Mouse (Mus musculus): ENCODE measurements at regions not wholly inside any gene's neighbourhood (a gene's known extent, or its start where the extent isn't known, plus 50 kb on each side); places are given as distances from the start of the nearest gene placed in this dataset.

DNA sequence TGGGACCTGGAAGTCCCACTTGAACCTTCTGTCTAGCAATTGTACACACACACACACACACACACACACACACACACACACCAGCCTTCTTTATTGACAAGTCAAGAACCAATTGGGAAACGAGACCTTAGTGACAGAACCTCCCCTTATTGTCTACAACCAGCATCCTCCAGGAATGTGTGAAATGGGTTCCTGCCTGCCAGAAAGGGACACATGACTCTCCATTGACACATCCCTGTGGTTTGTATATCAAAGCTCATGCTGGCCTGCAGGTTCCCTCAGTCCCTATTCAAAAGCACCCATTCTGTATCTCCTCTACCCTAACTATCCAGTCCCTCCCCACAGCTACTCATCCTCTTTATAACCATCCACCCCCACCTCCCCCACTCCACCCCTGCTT is 202.4 kb downstream of the Xxylt1 start:
- no peak for DNase-seq

DNA sequence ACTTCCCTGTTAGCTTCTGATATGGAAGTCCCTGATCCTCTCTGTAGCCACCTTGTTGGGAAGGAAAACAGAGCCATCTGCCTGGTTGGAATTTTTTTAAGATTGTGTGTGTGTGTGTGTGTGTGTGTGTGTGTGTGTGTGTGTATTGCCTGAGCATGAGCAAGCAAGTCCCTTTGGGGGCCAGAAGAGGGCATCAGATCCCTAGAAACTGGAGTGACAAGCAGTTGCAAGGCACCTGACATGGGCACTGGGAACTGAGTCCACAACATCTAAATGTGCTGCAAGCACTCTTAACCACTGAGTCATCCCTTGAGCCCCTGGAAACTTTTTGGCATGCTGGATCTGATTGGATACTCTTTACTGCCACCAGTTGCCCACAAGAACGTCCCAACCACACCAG is 201.4 kb downstream of the Xxylt1 start:
- DNase-seq = no peak

GRCm38 (mm10) chr16:30880682-30881081 is 200.6 kb downstream of the Xxylt1 start:
- DNase-seq = no peak

DNA sequence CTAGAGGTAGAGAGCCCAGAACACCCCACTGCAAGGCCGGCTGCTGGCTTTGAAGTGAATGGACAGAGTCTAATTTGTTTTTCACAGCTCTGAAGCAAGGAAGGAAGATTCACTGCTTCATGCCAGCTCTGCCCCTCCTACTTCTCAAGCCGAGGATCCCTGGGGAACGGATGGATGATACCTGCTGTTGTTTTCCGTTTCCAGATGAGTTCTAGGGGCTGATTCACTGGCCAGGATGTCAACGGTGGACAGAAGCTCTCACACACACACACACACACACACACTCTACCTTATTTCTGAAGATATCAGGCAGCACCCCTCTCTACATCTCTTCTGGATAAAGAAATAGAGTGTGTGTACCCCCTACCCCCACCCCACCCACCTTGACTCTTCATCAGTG is 200.0 kb downstream of the Xxylt1 start:
- no peak for DNase-seq

DNA sequence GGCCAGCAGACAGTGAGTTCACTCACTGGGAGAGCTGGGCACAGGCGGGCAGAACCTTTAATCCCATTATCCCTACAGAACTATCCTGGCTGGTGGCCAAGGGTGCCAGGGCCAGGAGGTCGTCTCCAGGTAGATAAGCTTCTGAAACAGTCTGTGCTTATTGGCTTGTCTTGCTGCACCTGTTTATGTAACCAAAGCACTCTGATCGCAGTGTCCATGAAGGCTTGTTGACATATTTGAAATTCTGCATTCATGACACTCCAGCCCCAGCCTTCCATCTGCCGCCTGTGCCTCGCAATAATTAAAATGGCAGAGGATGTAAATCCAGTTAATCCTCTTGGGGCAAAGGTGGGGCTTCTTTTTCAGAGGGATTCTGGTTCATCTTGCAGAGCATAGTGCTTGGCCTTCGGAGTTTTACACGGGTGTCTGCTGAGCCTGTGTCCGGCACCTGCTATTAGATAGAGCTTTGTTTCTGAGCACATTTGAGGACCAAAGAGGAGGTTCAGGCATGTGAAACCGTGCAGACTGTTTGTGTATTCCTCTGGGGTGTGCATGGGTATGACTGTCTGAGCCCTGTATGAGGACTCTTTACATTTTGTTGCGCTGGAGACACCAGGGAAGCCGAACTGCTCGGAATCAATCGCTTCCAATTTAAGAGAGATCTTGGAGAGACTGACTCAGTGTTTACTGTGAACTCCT is 197.6 kb downstream of the Xxylt1 start:
- DNase-seq = no peak

DNA sequence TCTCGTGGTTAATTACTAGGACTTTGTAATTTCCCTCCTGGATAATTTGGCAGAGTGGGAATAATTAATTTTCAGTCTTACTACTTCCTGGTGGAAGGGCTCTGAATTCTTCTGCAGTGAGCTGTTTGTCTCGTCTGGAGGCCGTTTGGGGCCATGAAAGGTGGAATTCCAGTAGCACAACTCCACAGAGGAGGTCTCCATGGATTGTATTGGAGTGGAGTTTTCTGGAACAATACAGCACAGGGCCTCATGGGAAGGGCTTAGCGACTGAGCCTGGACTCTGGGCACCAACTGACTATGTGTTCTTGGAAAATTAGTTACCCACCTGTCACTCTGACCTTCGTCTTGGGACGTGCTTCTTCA is 197.1 kb downstream of the Xxylt1 start:
- DNase-seq = no peak

DNA sequence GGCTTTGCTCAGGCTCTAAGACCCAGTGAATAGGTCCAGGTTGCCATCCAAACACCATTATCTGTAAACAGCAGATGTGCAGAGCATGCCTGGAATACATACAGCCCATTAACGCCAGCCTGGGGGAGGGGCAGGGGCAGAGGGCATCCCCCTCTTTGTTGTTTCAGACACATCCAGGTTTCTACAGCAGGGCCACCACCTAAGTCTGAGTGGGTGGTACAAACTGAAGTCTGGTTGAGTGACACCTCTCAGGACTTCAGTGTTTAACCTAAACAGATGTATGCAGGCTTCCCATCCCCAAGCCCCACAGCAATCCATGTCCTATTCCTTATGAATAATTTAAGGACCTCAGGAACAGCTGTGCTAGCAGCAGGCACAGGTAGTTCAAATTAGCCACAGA is 194.2 kb downstream of the Xxylt1 start:
- no peak for DNase-seq

- DNase-seq = no peak
Measured at GRCm38 (mm10) chr16:30887536-30887935, 193.7 kb downstream of the Xxylt1 start.

GRCm38 (mm10) chr16:30888556-30889323 is 192.5 kb downstream of the Xxylt1 start:
- DNase-seq = no peak

GRCm38 (mm10) chr16:30892606-30893005 is 188.6 kb downstream of the Xxylt1 start:
- DNase-seq = no peak

GRCm38 (mm10) chr16:30894086-30894485 is 187.1 kb downstream of the Xxylt1 start:
- DNase-seq = no peak

DNA sequence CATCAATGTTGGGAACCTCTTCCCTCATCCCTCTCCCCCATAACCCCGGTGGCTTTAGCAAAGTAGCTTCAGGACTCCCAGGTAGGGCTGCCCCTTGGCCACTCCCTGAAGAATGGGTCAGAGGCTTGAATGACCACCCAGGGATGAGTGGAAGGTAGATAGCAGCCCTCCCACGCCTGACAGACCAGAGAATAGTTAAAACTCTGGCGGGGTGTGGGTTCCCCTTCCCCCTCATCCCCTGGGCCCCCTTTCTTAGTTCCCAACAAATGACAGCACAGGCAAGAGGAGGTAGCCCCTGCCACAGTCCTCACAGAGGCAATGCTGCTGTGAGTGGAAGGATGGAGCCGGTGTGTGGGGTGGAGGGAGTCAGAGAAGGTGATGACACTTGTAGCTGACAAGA is 186.2 kb downstream of the Xxylt1 start:
- no peak for DNase-seq

DNA sequence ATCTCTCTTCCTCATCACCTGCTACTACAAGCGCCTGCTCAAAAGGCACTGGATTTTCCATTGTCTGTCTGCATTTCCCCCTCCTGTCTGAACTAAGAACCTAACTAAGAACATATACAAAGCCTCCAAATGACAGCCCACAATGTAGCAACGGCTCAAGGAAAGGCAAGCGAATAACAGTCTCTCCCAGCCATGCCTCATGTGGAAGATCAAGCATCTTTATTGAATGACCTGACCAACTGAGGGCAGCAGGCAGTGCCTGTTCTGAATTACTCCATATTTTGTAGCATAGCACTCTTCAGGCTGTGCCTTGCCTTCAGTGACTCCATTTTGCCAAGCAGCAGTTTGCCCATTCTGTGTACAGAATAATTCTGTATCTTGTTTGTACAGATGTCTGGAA is 183.9 kb downstream of the Xxylt1 start:
- DNase-seq = no peak

DNA sequence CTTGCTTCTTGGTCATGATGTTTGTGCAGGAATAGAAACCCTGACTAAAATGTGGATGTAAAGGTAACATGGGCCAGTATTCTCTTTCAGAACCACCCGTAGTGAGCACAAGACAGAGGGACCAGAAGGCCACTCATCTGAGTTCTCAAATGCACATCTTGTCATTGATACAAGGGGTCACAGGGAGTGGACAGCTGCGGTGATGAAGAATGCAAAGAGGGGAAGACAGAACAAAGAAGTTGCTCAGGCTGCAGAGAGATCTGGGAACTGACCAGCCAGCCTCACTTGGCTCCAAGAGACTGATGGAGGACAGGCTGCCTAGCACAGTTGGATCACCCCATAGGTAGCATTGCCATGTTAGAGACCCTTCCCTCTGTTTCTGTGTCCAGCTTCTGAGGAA is 181.1 kb downstream of the Xxylt1 start:
- DNase-seq = no peak

DNA sequence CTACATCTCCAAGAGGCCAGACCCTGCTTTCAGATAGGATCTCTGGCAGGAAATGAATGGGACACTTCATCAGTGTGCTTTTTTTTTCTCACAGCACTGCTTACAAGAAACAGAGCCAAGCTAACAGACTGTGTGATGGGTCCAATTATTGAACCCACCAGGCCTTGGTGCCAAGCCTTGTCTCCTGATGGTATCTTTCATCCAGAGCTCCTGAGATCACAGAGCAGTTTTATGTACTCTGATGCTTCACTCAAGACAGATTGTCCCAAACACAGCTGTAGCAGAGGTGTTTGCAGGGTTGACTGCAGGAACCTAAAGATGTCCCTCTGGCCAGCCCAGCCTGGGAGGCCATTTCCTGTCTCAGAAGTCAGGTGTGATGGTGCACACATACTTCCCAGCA is 179.9 kb downstream of the Xxylt1 start:
- DNase-seq = no peak

Data from lung, postnatal 10 days (tissue).